Mouse (Mus musculus): ENCODE data around the gene Plvap. TPM values are rescaled to one million over a fixed set of nuclear protein-coding genes. Genes with fewer than 3 reads are reported as not detected.

Gene Plvap
- total and polyA plus RNA-seq, 3 experiments, result 11.7 to 20.4 TPM; not detected in 1

DNA sequence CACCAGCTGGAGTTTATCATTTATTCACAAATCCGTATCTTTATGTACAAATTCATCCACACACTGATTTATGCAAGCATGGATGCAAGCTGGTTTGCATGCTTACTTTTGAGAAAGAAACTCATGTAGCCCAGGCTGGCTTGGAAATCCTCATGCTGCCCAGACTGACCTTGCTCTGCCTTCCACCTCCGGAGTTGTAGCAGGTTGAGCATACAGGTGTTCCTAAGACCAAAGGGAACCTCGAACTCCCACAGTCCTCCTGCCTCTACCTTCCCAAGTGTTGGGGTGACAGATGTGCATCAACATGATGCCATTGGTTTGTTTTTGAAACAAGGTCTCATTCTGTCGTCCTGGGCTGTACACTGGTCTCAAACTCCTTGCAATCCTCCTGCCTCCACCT lies 49.4 kb downstream of the Plvap start:
- Histone ChIP-seq H3K4me3 (ENCODE audit: control insufficient read depth in 1 of 2, insufficient read depth in 1 of 2, low read depth in 2 of 2, low read length in 2 of 2) (no peak overlapping the region), H3K27ac (ENCODE audit: control insufficient read depth, low read depth, low read length) (no peak overlapping the region), H3K9ac (ENCODE audit: control insufficient read depth, low read depth, low read length, poor library complexity, severe bottlenecking) (no peak overlapping the region)

DNA sequence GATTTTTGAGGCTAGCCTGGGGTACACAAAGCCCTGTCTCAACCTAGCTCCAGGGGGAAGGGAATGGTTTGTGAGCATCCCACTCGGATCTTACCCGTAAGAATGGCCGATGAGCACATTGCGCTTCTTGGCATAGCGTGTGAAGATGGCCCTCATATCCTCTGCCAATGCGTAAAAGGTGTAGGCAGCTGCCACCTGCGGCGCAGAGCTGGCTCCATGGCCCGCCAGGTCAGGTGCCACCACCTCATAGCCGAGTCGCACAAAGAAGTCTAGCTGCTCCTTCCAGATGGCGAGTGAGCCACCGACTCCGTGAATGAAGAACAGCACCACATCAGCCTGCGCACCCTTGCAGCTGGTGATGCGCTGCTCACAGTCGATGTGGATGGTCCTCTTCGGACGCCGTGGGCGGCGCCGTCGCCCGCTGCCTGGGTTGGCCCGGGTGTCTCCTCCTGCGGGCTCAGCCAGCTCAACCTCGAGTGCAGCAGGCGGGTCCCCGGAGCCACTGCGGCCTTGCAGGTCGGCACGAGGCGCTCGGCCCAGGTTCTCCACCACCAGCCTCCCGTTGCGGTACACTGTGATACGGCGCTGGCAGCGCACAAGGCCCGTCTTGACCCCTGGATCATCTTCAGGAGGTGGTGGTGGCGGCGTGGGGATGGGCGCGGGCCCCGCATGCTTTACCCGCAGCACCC lies 50.3 kb downstream of the Plvap start:
- H3K9ac ChIP-seq (ENCODE audit: control insufficient read depth, low read depth, low read length, poor library complexity, severe bottlenecking), result no peak overlapping the region
- H3K4me3 ChIP-seq (ENCODE audit: control insufficient read depth in 1 of 2, insufficient read depth in 1 of 2, low read depth in 2 of 2, low read length in 2 of 2), result no peak overlapping the region
- no peak overlapping the region for H3K27ac ChIP-seq (ENCODE audit: control insufficient read depth, low read depth, low read length)
- no peak for TF ChIP-seq TAL1 (IDR thresholded peaks at IDR 0.05; ENCODE audit: low read length)
- no peak for TF ChIP-seq ZNF384 (IDR thresholded peaks at IDR 0.05; ENCODE audit: low read depth, low read length)
- no peak for TF ChIP-seq RCOR1 (IDR thresholded peaks at IDR 0.05; ENCODE audit: low read depth, low read length)
- peaks cover 7% of the 10 kb centered on the region; the same call in 1 of the 2 replicates for H3K79me2 ChIP-seq (ENCODE audit: control insufficient read depth, insufficient read depth, low read length, poor library complexity)
- DNase-seq (ENCODE audit: low read depth, low spot score), result no peak
- no peaks in the 10 kb centered on the region for H3K9me3 ChIP-seq (replicated peaks; ENCODE audit: insufficient read depth, low read length)
- H3K27me3 ChIP-seq (ENCODE audit: control insufficient read depth in 1 of 2, insufficient read depth in 2 of 2, low read length in 2 of 2), result no peaks in the 10 kb centered on the region
- H3K4me1 ChIP-seq (ENCODE audit: control insufficient read depth in 1 of 2, insufficient read depth in 2 of 2, low read length in 2 of 2), result peaks cover 0 to 10% of the 10 kb centered on the region in 2 experiments; a peak in 2 of 4 replicates
- H3K36me3 ChIP-seq (ENCODE audit: control insufficient read depth in 1 of 2, insufficient read depth in 2 of 2, low read length in 2 of 2), result peaks cover 0 to 7% of the 10 kb centered on the region in 2 experiments; a peak in 1 of 4 replicates

More for the DNA sequence above, 49.4 kb downstream of the Plvap start:
- DNase-seq (ENCODE audit: low read depth, low spot score), result no peak
- TF ChIP-seq EP300 (IDR thresholded peaks at IDR 0.05; ENCODE audit: low read depth in 1 of 2, low read length in 2 of 2) (no peak), RAD21 (IDR thresholded peaks at IDR 0.05; ENCODE audit: low read depth, low read length) (no peak), BHLHE40 (IDR thresholded peaks at IDR 0.05; ENCODE audit: borderline replicate concordance, low read depth, low read length) (no peak), NRF1 (IDR thresholded peaks at IDR 0.05; ENCODE audit: insufficient read depth, low read depth, low read length, poor library complexity, severe bottlenecking) (no peak), GABPA (IDR thresholded peaks at IDR 0.05; ENCODE audit: low read depth, low read length) (no peak), ZKSCAN1 (IDR thresholded peaks at IDR 0.05; ENCODE audit: low read depth, low read length) (no peak), TAL1 (IDR thresholded peaks at IDR 0.05; ENCODE audit: low read length) (no peak), ZC3H11A (IDR thresholded peaks at IDR 0.05; ENCODE audit: low read depth, low read length) (no peak), TCF12 (IDR thresholded peaks at IDR 0.05; ENCODE audit: low read depth, low read length) (no peak), MAX (IDR thresholded peaks at IDR 0.05; ENCODE audit: low read length) (no peak), MEF2A (IDR thresholded peaks at IDR 0.05; ENCODE audit: extremely low read depth, insufficient replicate concordance, low read depth, low read length, poor library complexity, severe bottlenecking) (no peak), JUND (IDR thresholded peaks at IDR 0.05; ENCODE audit: low read depth, low read length) (no peak), GATA1 (IDR thresholded peaks at IDR 0.05; ENCODE audit: low read depth, low read length) (no peak), MAZ (IDR thresholded peaks at IDR 0.05; ENCODE audit: low read depth, low read length) (no peak), ZMIZ1 (IDR thresholded peaks at IDR 0.05; ENCODE audit: low read depth, low read length) (no peak), E2F4 (IDR thresholded peaks at IDR 0.05; ENCODE audit: borderline replicate concordance, low read depth, low read length) (no peak), POLR2A (IDR thresholded peaks at IDR 0.05; ENCODE audit: control insufficient read depth in 1 of 2, insufficient read depth in 1 of 2, low read depth in 1 of 2, low read length in 2 of 2, poor library complexity in 1 of 2) (no peak)
- Histone ChIP-seq H3K4me1 (ENCODE audit: control insufficient read depth in 1 of 2, insufficient read depth in 2 of 2, low read length in 2 of 2) (peaks cover 0 to 10% of the 10 kb centered on the region in 2 experiments; a peak in 2 of 4 replicates), H3K9me3 (replicated peaks; ENCODE audit: insufficient read depth, low read length) (no peaks in the 10 kb centered on the region), H3K79me2 (ENCODE audit: control insufficient read depth, insufficient read depth, low read length, poor library complexity) (peaks cover 7% of the 10 kb centered on the region; the same call in 1 of the 2 replicates), H3K36me3 (ENCODE audit: control insufficient read depth in 1 of 2, insufficient read depth in 2 of 2, low read length in 2 of 2) (peaks cover 0 to 7% of the 10 kb centered on the region in 2 experiments; a peak in 1 of 4 replicates), H3K27me3 (ENCODE audit: control insufficient read depth in 1 of 2, insufficient read depth in 2 of 2, low read length in 2 of 2) (no peaks in the 10 kb centered on the region)

Data from MEL (cell line).